Mouse (Mus musculus) skeletal muscle tissue, postnatal 0 days (tissue): ENCODE measurements around the gene Itga11. TPM values are rescaled to one million over a fixed set of nuclear protein-coding genes. Genes with fewer than 3 reads are reported as not detected.

ENCODE experiments used
- polyA plus RNA-seq: library from polyadenylated mRNA; unstranded; fragments of >200 nt; fragmentation: Nextera tagmentation; extraction: Ambion mirVana; gene quantifications from 2 replicates; pipeline ENCODE4 v1.2.1, GENCODE M21; 2015

Gene Itga11
- 0.40 and 0.74 TPM in 2 replicates for polyA plus RNA-seq

DNA sequence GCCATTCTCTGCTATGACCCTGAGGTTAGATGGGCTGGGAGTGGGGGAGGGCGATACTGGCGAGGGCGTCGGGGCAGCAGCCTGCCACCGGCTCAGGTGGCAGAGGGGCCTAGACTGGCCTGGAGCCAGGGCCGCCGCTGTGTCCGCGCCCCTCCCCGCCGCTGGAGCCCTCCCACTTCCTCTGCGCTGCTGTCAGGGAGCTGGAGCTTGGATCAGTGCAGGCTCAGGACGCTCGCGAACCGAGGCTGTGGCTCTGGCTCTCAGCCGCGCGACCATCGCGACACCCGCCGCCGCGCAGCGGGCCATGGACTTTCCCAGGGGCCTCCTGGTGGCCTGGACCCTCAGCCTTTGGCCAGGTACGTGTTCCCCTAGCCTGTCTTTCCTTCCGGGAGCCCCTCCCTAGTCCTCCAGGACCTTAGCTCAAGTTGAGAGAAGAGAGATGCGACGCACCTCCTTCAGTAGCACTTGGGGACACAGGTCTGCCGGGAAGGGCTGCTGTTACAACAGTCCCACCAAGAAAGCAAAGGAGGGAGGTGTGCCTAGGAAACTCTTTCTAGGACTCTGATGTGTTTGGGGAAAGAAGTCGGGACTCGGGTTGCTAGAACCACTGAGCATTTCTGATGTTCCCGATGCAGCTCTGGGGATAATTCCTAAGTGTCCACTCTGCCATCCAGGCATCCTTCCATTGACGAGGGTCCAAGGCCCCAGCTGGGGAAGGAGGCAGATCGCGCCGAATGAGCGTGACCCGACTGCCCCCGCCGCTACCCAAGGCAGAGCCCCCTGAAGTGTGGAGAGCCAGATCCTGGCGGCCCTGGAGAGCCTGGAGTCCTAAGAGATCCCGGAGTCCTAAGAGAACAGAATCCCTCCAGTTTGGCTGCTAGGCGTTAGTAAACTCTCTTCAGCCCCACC lies at the start of gene Itga11:
TSS of gene Itga11 (plus strand) at position 186 of the 909 bp plus-strand sequence.

GRCm38 (mm10) chr9:62811516-62812121 lies 134.0 kb downstream of the Itga11 start, which contains the start of gene Fem1b:
Gene Fem1b, minus strand, starts transcription at chr9:62811934.

Other genes starting within 250 kb of the Itga11 start
- 5.1 and 5.8 TPM in 2 replicates for gene Coro2b, start 140.8 kb upstream of the Itga11 start, polyA plus RNA-seq
- gene Fem1b, start 134.1 kb downstream of the Itga11 start, polyA plus RNA-seq = 5.8 and 6.1 TPM in 2 replicates
- 13.3 and 17.6 TPM in 2 replicates for gene Cln6, start 161.0 kb downstream of the Itga11 start, polyA plus RNA-seq
- 20.5 and 26.8 TPM in 2 replicates for gene Calml4, start 180.3 kb downstream of the Itga11 start, polyA plus RNA-seq